Mouse (Mus musculus) lung, postnatal 4 days (tissue): Measurements from ENCODE around the gene Dglucy.
"Not testable (repeated sequence)": the region's sequence is repeated elsewhere in the genome, so short reads cannot be mapped to it uniquely, and the experiment has no call there.

Experiments
- DNase-seq, 2 experiments: peaks; one replicate each; pipeline ENCODE4 v3.0.0; 2021

Dglucy gene

GRCm38 (mm10) chr12:100781428-100782120, 2.7 kb downstream of the Dglucy start:
- no peak for DNase-seq

GRCm38 (mm10) chr12:100784152-100784551, 5.3 kb downstream of the Dglucy start:
- DNase-seq: no peak

- DNase-seq: peak in 1 of 2 experiments; percentile 42
Observed at GRCm38 (mm10) chr12:100785344-100785743, 6.5 kb downstream of the Dglucy start.

- no peak for DNase-seq
Observed at GRCm38 (mm10) chr12:100789981-100790550, 11.2 kb downstream of the Dglucy start.

GRCm38 (mm10) chr12:100791425-100791824, 12.6 kb downstream of the Dglucy start:
- DNase-seq: no peak

GRCm38 (mm10) chr12:100794450-100795230, 15.8 kb downstream of the Dglucy start:
- DNase-seq: no peak

- DNase-seq: no peak
Observed at GRCm38 (mm10) chr12:100795390-100796036, 16.7 kb downstream of the Dglucy start.

- DNase-seq: not testable (repeated sequence)
Observed at GRCm38 (mm10) chr12:100803391-100803790, 24.5 kb downstream of the Dglucy start.

GRCm38 (mm10) chr12:100807280-100807679, 28.4 kb downstream of the Dglucy start:
- peak in 1 of 2 experiments; percentile 8 for DNase-seq

- DNase-seq: no peak
Observed at GRCm38 (mm10) chr12:100808609-100809280, 29.9 kb downstream of the Dglucy start.

GRCm38 (mm10) chr12:100810542-100810941, 31.7 kb downstream of the Dglucy start:
- no peak for DNase-seq

- no peak for DNase-seq
Observed at GRCm38 (mm10) chr12:100813901-100814300, 35.0 kb downstream of the Dglucy start.

GRCm38 (mm10) chr12:100814671-100815070, 35.8 kb downstream of the Dglucy start:
- no peak for DNase-seq

GRCm38 (mm10) chr12:100816906-100817305, 38.0 kb downstream of the Dglucy start:
- DNase-seq: no peak

GRCm38 (mm10) chr12:100819965-100820364, 41.1 kb downstream of the Dglucy start:
- no peak for DNase-seq

GRCm38 (mm10) chr12:100831021-100831420, 52.2 kb downstream of the Dglucy start:
- no peak for DNase-seq

- DNase-seq: no peak
Observed at GRCm38 (mm10) chr12:100831629-100832325, 52.9 kb downstream of the Dglucy start.

- DNase-seq: peak in 1 of 2 experiments; percentile 30
Observed at GRCm38 (mm10) chr12:100837208-100837607, 58.4 kb downstream of the Dglucy start.

GRCm38 (mm10) chr12:100839079-100839600, 60.3 kb downstream of the Dglucy start:
- no peak for DNase-seq

GRCm38 (mm10) chr12:100839926-100840325, 61.1 kb downstream of the Dglucy start:
- DNase-seq: no peak

GRCm38 (mm10) chr12:100841211-100841792, 62.4 kb downstream of the Dglucy start:
- peak; percentile 72 to 86 for DNase-seq
